Mouse (Mus musculus) yolk sac, embryonic 10.5 days (tissue): Measurements from ENCODE around the gene Rufy2.
A peak's percentile ranks its signal among the peaks of the same experiment; 100 is the strongest.

Experiments used
- DNase-seq: peaks from one replicate; pipeline ENCODE4 v3.0.0-alpha.2; 2017; ENCODE audit warnings: low spot score

Gene Rufy2

DNA sequence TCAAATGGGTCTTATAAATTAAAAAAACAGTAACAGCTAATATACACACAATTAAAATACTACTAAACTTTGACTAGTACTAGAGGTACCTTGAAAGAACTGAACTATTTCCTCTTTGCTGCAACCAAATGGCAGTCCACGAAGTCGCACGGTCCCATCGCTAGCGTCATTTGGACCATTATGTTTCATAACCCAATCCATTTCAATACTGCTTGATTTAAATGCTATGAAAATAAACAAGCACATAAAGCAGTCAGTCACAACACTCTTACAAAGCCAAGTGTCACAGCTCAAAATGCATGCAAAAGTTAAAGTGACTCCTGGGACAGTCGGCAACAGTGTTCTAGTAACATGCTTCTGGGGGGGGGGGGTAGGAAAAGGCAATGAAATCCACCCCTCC is 39.3 kb downstream of the Rufy2 start:
- no peak for DNase-seq

DNA sequence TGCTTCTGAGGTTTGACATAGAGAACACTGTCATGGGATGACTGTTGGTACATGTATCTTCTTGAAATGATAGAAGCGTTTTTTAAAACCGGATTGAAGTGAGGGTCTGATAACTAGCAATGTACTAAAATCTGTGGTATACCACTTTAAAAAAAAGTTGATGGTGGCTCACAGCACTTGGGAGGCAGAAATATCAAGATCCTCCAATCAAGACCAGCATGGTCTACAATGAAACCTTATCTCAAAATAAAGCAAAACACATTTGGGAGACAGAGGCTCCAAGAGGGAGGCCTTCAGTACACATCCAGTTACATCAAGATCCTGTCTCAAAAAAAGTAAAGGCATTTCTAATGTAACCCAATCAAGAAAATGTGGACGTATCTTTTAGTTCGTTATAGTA is 41.7 kb downstream of the Rufy2 start:
- DNase-seq: no peak

- no peak for DNase-seq
These were observed 42.6 kb downstream of the Rufy2 start for GRCm38 (mm10) chr10:63022541-63023120.

GRCm38 (mm10) chr10:63023121-63023748 is 43.2 kb downstream of the Rufy2 start:
- DNase-seq: peak; percentile 75

GRCm38 (mm10) chr10:63023749-63024579 is 43.9 kb downstream of the Rufy2 start, which contains the start of the genes Hnrnph3 and Pbld2:
Gene Hnrnph3 (minus strand): TSS chr10:63024217.
Gene Pbld2 (plus strand): TSS chr10:63024315.
- DNase-seq: peak; percentile 98

- DNase-seq: peak; percentile 82
These were observed 44.5 kb downstream of the Rufy2 start for GRCm38 (mm10) chr10:63024580-63024910.

GRCm38 (mm10) chr10:63025016-63025415 is 45.0 kb downstream of the Rufy2 start:
- DNase-seq: no peak

- DNase-seq: no peak
These were observed 45.5 kb downstream of the Rufy2 start for GRCm38 (mm10) chr10:63025491-63026011.

GRCm38 (mm10) chr10:63026156-63026794 is 46.3 kb downstream of the Rufy2 start:
- no peak for DNase-seq

DNA sequence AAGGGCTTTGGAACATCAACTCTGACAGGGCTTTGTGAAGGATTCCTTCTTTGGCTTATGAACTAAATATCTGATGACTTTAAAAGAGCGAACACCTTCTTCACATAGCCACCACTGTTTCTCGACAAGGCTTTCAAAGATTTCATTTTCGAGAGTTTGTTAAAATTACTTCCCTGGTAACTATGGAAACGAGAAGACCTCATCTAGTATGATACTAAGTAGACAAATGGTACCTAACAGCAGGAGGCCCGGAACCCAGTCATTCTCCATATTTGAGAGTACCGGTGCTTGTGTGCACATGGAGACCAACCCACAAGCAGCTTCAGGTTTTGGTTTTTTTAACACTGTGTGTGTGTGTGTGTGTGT is 46.8 kb downstream of the Rufy2 start:
- DNase-seq: no peak

DNA sequence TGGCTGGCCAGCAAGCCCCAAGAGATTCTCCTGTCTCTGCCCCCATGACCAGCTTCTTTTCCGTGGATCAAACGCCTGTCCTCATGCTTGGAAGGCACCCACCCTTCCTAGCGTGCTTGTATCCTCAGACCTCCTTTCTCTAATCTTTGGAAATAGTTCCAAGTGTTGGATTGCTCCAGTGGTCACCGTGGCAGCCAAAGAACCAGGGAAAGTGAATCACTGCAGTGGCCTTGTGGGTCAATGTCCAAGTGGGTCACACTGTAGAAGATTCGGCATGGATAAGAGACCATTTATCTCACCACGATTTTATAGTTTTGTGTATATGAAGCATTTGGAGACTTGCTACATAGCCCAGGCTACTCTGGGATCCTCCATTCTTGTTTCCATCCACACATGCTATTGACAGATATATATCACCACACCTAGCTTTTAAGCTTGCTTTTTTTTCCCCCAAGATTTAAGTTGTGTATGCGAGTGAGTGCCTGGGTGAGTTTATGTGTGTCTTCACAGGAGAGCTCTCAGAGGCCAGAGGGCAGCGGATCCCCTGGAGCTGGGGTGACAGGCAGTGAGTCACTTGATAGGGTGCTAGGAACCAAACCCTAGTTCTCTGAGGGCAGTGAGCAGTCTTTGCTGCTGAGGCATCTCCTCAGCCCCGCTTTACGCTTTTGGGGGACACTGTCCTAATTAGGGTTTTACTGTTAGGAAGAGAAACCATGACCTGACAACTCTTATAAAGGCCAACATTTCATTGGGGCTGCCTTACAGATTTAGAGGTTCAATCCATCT is 47.5 kb downstream of the Rufy2 start:
- DNase-seq: no peak

- DNase-seq: no peak
These were observed 48.4 kb downstream of the Rufy2 start for GRCm38 (mm10) chr10:63028396-63028795.

DNA sequence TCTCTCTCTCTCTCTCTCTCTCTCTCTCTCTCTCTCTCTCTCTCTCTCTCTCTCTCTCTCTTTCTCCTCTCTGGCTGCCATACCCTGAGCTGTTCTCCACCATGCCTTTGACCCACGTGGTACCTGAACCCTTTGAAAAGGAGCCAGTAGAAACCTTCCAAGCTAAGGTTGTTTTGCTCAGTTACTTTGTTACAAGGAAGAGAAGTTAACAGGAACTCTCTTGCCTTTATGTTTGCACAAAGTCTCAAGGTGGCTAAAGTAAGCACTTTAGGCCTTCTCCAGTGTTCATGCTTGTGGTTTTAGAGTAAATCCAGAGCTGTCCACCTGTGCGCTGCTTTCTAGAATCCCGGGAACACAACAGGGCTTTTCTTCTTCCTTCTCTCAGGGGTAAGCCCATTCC is 52.2 kb downstream of the Rufy2 start:
- no peak for DNase-seq

GRCm38 (mm10) chr10:63032956-63033355 is 52.9 kb downstream of the Rufy2 start:
- no peak for DNase-seq

DNA sequence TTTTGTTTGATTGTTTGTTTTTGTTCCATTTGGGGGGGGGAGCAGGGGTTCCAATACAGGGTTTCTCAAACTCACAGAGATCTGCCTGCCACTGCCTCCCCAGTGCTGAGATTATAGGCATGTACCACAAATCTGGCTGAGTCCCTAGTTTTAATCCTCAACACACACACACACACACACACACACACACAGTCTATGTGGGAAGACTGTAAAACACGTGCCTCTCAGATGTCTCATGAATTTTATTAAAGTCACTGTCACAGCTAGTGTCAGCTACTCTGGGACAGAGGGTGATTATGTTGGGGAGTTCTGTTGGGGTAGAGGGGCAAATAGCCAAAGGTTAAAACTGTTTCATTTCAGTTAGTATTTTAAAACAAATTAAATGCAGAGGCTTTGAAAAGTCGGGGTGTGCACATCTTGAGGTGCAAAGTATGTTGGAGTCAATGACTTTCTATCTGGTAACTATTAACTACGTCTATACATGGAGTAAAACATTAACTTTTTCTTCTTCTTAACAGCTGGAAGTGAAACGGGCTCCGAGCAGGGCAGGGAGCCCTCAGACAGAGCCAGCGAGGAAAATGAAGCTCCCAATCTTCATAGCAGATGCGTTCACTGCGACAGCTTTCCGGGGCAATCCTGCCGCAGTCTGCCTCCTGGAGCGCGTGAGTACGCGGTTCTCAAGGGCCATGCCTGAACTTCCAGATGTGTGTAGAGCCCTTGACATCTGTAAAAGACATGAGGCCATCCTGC is 58.7 kb downstream of the Rufy2 start:
- DNase-seq: peak; percentile 57

DNA sequence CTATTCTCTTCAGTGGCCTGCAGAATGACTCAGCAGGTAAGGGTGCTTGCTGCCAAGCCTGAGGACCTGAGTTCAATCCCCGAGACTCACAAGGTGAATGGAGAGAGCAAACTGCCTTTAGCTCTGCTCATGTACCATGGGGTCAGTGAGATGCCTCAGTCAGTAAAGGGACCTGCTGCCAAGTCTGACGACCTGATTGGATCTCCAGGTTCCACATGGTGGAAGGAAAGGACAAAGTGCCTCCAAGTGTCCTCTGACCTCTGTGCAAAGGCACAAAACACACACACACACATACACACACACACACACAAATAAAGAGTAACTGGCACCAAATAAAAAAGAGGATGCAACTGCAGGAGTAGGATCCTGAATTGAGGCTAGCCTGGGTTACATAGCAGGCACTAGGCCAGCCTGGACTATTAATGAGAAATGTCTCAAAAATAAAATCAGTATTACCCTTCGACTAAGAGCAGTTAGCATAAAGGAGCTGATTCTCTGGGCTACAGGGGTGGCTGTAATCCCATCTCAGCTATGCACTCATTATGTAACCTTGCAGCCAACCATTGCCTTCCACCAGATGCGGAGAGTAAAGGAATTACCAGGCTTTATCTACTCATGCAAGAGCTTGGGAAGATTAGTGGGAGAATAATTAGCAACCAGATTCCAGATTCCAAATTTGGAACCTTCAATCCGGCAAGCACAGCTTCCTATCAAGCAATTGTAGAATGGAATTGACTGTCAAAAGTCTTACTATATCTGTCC is 60.0 kb downstream of the Rufy2 start:
- DNase-seq: no peak

- no peak for DNase-seq
These were observed 63.1 kb downstream of the Rufy2 start for GRCm38 (mm10) chr10:63043154-63043553.

DNA sequence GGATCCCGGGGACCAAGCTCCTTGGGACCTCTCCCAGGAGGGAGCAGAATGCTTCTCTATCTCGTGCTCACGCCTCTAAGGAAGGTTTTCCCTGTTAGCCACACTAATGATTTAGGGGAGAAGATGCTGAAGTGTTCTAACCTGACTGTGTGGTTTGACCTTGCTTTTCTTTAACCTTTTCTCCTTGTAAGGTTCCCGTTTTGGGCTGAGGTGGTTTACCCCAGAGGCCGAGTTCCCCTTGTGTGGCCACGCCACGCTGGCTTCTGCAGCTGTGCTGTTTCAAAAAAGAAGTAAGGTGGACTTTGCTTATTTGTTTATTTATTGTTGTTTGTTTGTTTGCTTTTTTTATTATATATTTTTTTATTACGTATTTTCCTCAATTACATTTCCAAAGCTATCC is 67.7 kb downstream of the Rufy2 start:
- DNase-seq: no peak

DNA sequence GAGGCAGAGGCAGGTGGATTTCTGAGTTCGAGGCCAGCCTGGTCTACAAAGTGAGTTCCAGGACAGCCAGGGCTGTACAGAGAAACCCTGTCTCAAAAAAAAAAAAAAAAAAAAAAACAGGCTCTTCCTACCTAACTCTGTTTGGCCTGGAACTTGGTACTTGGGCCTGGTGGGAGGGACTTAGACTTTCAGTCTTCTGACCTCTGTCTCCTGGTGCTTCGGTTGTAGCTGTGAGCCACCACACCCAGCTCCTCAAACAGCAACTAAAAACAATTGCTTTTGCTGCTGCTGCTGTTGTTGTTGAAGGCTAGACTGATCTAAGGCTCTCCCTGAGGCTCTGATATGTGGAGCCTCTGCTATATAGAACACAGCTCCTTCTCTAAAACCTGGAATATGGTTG is 69.1 kb downstream of the Rufy2 start:
- no peak for DNase-seq

GRCm38 (mm10) chr10:63051267-63051666 is 71.2 kb downstream of the Rufy2 start:
- DNase-seq: no peak
